Mouse (Mus musculus): Measurements from ENCODE around the gene Mob3b.

Mob3b gene

GRCm38 (mm10) chr4:35114950-35115349, 42.3 kb downstream of the Mob3b start:
- no peak for DNase-seq (ENCODE audit: low spot score in 2 of 2)

DNA sequence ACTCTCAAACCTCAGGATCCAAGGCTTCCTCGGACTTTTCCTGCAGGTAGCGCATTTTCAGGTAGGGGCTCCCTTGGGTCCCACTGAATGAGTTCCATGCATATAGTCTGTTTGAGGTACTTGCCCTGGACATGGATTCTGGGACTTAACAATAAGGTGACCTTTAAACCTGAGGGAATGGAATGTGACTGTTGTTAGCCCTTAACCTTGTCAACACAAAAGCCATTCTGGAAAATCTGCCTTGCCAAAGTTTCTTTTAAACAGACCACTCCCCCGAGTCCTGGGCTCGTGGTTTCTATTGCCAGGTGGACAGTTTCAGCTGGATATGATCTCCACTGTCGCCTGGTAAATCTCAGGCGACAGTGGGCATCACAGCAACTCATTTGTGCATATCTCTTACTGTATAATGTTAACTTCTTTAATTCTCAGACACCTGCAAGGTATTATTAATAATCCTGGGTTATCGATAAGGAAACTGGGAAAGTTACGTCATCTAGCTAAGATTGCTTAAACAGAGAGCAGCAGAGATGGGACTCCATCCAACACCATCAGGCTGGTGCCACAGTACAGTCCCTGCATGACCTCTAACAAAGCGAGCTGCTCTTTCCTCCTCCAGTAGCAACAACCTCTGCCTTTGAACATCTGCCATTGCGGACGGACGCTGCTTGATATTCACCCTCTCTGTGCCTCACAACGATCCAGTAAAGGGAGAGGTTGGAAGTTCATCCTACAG, 43.6 kb downstream of the Mob3b start:
- DNase-seq (ENCODE audit: low spot score in 2 of 2): no peak

GRCm38 (mm10) chr4:35112452-35112851, 44.8 kb downstream of the Mob3b start:
- DNase-seq (ENCODE audit: low spot score in 2 of 2): no peak

DNA sequence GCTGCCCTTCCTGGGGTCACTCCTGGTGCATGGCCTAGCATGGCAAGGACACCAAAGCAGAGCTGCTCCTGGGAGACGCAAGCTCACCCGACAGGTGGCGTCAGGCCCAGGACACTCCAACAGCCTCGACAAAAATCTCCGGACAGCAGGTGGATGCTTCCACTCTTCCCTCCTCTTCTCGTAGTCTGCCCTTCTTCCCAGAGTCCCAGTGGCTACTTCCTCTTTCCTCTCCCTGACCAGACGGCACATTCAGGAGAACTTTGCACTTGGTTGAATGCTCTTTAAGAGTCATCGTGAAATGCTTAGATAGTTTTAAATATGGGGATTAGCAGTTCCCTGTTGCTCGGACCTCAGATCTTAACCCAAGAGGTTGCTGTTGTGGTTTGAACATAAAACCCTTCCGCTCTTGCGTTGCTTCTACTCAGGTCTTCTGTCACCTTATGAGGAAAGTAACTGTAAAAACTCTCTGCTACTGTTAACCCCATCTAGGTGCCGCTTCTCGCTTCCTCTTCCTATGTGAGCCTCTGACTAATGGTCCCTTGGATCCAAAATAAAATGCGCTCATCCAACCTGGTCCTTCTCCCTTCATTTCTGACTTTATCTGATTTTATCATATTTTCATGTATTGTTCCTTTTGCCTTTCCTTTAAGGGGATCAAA, 52.0 kb downstream of the Mob3b start:
- no peak for DNase-seq (ENCODE audit: low spot score in 2 of 2)

GRCm38 (mm10) chr4:35101201-35101600, 56.1 kb downstream of the Mob3b start:
- DNase-seq (ENCODE audit: low spot score in 2 of 2): no peak

DNA sequence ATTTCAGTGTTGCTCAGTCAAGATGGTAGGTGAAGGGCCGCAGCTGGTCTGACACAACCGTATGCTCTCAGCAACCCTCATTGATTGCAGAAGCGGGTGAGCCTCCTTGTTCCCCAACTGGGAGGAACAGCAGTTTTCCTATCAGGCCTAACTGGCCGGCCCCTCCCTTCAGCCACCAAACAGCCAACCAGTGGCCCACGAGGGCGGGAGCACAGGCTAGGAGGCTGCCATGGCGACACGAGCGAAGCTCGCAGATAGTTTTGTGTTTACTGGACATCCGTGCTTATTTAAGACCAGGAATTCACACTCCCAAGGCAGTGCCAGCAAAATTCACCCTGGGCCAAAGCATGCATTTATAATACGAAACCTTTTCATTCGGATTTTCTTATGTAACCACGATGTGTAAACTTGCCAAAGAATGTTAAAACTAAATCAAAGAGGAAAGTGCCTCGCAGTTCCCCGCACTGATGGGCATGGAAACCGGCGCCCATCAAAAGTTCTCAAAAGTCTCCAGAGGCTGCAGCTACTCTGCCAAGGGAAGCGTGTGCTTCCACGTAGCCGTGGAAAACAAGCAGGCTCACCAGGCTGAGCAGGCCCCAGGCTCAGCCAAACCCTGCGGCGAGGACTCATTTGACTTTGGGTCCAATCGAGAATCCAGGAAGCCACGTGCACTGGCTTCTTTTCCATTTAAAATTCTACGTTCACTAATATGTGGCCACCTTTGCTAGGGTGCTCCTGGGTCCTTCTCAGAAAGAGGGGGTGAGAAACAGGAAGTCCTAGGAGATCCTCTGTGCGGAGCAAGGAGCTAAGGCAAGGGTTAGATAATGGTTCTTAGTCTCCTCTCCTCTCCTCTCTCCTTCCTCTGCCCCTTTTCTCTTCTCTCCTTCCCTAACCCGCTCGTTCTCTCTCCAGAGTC, 57.2 kb downstream of the Mob3b start:
- peak in 1 of 2 experiments; percentile 6 for DNase-seq (ENCODE audit: low spot score in 2 of 2)

GRCm38 (mm10) chr4:35099210-35099864, 57.9 kb downstream of the Mob3b start:
- no peak for DNase-seq (ENCODE audit: low spot score in 2 of 2)

- DNase-seq (ENCODE audit: low spot score in 2 of 2): no peak
Measured at GRCm38 (mm10) chr4:35098552-35098951, 58.7 kb downstream of the Mob3b start.

GRCm38 (mm10) chr4:35096226-35097175, 60.8 kb downstream of the Mob3b start:
- peak in 1 of 2 experiments; percentile 66 for DNase-seq (ENCODE audit: low spot score in 2 of 2)

GRCm38 (mm10) chr4:35092457-35092856, 64.8 kb downstream of the Mob3b start:
- no peak for DNase-seq (ENCODE audit: low spot score in 2 of 2)

DNA sequence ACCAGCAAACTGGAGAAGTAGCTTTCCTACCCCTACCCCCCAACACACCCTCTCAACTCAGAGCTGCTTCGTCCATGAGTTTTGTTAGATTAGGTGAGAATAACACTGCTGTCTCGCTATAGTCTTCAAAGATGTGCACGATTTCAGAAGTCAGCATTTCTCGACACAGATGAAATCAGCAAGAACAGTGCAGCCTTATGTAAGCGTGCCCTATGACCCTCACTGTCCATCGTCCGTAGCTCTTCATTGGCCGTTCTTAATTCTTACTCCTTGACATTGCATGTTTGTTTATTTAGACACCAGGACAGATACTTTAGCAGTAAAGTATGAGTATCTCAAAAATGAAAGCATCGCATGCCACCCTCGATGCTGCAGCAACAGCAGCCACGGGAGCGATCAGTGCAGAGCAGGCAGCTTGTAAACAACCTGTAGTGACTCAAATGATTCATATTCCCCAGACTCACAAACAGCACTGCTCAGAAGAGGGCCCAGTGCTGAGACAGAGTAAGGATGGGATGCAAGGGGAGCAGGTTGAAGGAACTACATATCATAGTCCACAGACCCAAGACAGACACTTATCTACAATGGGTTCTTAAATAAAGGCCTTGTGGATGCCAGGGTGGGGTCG, 66.0 kb downstream of the Mob3b start:
- no peak for DNase-seq (ENCODE audit: low spot score in 2 of 2)

GRCm38 (mm10) chr4:35089321-35090316, 67.7 kb downstream of the Mob3b start:
- DNase-seq (ENCODE audit: low spot score in 2 of 2): no peak

- no peak for DNase-seq (ENCODE audit: low spot score in 2 of 2)
Measured at GRCm38 (mm10) chr4:35086067-35086700, 71.1 kb downstream of the Mob3b start.

DNA sequence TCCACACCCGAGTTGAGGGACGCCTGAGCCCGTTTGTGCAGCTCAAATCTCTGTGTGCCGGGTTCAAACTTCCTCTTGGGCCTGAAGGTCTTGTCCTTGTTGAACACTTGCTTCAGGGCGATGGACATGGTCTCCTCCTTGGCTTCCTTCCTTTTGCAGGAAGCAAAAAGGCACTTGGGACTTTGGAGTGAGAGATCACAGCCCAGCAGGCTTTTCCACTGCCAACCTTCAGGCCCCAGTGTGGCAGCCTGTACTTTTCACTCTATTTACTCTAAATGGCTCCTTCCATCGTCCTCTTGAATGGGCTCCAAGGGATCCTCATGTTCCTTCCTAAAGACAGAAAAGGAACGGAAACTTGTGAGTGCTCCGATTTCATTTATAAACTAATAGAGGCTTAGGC, 73.2 kb downstream of the Mob3b start:
- no peak for DNase-seq (ENCODE audit: low spot score in 2 of 2)

- DNase-seq (ENCODE audit: low spot score in 2 of 2): no peak
Measured at GRCm38 (mm10) chr4:35082476-35083114, 74.7 kb downstream of the Mob3b start.

DNA sequence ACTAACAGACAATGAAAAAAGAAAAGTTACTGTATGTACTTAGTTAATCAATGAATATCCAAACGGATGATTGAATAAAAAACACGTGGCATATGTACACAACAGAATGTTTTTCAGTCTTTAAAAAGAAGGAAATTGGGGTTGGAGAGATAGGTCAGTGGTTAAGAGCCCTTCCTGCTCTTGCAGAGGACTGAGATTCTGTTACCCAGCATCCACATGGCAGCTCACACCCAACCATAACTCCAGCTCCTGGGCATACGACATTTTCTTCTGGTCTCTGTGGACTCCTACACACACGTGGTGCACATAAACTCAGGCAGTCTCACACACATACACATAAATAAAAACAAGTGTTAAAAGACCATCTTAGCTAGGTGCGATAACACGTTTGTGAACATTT, 77.0 kb downstream of the Mob3b start:
- DNase-seq (ENCODE audit: low spot score in 2 of 2): no peak

GRCm38 (mm10) chr4:35068739-35069138, 88.5 kb downstream of the Mob3b start:
- DNase-seq (ENCODE audit: low spot score in 2 of 2): no peak

DNA sequence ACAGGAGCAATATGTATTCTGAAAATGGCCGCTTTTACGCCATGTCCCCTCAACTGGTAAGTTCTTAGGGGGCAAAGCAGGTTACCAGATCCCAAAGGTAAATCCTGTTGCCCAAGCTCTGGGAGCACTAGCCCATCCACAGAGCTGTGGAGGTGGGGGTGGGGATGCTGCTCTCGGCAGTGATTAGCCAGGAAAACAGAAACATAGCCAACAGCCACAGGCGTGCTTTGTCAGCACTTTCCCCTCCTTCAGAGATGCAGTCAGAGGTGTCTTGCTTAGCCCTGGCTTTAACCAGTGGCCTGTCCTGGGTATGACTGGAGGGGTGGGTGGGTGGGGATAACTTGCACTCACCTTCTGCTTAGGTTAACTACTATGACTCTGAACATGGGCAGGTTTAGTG, 91.1 kb downstream of the Mob3b start:
- DNase-seq (ENCODE audit: low spot score in 2 of 2): no peak
